Mouse (Mus musculus) adrenal gland, adult 18-20 months (tissue): ENCODE measurements around the gene Slc37a1. TPM values are rescaled to one million over a fixed set of nuclear protein-coding genes. Genes with fewer than 3 reads are reported as not detected.

Source experiments
- DNase-seq, 2 experiments: peaks; one replicate each; pipeline ENCODE4 v3.0.0; 2021 to 2022; ENCODE audit warnings: low spot score in 2 of 2
- total RNA-seq, 2 experiments: library from RNA; stranded (reverse); gene quantifications; 1 replicate in 1 of 2; 2 replicates in 1 of 2; pipeline ENCODE4 v1.2.3; 2021

Slc37a1 gene
- total RNA-seq, 2 experiments from 2014 or later, result 8.9 to 10.4 TPM

DNA sequence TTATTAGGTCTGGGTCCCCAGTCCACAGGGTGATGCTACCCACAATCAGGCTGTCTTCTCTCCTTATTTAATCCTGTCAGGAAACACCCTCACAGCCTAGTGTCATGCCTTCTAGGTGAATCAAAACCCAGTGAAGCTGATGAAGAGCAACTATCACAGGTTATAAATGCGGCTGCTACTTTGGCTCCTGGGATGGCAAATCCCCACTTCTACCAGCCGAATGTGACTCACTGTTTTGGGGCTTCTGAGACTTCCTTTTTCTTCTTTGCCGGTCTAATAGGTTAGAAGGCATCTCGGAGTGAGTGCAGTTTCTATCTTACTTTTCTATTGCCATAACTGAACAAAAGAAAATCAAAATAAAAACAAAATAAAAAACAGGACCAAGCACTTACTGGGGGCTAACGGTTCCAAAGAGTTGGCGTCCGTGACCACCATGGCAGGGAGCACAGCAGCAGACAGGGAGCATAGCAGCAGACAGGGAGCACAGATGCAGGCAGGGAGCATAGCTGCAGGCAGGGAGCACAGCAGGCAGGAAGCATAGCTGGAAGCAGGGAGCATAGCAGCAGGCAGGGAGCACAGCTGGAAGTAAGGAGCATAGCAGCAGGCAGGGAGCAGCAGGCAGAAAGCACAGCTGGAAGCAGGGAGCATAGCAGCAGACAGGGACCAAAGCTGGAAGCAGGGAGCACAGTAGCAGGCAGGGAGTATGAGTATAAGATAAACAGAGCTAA lies 2.6 kb downstream of the Slc37a1 start:
- DNase-seq, result no peak

DNA sequence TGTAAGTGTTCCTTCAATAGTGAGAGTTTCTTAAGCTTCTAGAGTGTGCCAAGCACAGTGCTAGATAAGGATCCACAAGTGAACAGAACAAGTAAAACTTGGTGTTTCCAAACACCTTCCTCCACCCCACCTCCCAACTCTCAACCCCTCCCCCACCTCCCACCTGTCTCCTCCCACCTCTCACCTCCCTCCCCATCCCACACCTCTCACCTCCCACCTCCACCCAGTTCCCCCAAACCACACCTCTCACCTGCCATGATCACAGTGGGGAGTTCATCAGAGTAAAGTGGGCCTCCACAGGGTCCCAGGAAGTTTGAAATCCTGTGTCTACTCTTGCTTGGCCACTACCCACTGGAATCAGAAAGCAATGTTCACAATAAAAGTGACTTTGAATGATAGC lies 3.7 kb downstream of the Slc37a1 start:
- DNase-seq, result no peak

DNA sequence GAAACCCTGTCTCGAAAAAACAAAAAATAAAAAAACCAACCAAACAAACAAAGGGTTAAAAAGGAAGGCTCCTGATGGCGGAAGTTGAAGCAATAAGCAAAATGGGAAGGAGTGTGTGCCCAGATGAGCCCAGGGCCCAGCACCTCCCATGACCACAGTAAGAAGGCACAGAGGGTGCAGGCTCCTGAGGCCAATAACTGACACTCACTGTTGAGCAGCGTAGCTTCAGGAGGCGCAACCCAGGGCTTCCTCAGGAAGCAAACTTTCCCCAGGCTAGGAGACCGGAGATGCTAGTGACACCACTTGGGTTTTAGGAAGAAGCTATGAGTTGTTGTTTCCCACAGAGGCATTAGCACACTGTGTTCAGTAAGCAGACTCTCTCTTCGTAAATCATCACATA lies 4.3 kb downstream of the Slc37a1 start:
- no peak for DNase-seq

DNA sequence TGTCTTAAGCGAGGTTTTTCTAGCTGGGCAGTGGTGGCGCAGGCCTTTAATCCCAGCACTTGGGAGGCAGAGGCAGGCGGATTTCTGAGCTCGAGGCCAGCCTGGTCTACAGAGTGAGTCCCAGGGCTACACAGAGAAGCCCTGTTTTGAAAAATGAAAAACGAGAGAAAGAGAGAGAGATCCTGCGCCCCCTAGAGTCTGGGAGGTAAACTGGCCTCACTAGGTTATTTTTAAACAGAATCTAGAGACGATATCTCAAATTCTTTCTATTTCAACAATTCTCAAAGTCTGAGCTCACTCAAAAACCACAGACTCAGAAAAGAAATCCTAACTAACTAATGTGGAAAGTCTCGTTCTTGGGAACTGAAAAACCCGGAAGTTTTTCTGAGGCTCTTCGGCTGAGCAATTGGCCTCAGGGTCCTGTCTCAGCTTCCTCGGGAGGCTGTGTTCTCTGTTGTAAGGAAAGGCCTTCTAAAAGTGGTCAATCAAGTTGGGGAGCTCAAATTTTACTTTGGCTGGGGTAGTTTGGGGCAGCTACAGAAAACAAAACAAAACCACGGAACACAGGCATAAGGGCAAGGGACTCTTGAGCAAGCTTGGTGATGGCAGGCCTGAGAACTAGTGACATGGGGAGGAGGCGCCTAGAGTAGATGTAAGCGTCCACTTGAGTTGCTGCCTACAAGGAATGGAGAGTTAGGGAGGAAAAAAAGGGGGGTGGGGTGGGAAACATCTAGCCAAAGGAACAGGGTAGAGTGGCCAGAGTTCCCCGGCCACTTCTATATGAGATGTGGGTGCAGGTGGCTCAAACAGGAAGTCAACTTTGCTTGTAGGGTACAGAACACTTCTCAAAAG lies 8.0 kb downstream of the Slc37a1 start:
- DNase-seq, result no peak

DNA sequence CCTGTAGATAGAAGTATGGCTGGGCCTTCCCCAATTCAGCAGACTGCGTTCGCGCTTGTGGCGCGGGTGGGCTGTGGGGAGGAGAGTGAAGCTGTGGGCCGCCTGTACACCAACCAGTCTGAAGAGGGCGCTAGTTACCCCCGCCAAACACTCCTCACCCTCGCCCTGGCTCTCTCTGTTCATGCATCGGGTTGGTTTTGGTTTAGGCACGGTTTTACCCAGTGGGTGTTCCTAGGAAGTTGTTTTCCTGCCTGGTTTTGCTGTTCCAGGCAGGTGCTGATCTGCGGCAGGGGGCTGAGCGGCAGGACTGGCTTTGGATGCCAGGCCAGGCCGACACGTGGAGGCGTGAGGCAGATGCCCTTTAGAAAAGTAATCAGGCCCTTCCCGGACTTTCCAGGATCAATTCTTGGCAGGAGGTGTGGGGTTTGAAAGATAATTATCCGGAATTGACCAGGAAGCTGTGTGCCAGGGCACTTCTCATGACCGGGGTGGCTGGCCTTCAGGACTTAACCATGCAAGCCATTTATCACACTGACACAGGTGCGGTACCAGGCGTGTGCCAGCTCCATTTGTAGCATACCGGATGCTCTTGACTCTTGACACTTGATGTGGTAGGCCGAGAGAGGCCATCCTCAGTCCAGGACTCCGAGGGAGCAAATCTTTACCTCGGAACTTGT lies 8.8 kb downstream of the Slc37a1 start:
- DNase-seq, result peak in 1 of 2 experiments; percentile 55

DNA sequence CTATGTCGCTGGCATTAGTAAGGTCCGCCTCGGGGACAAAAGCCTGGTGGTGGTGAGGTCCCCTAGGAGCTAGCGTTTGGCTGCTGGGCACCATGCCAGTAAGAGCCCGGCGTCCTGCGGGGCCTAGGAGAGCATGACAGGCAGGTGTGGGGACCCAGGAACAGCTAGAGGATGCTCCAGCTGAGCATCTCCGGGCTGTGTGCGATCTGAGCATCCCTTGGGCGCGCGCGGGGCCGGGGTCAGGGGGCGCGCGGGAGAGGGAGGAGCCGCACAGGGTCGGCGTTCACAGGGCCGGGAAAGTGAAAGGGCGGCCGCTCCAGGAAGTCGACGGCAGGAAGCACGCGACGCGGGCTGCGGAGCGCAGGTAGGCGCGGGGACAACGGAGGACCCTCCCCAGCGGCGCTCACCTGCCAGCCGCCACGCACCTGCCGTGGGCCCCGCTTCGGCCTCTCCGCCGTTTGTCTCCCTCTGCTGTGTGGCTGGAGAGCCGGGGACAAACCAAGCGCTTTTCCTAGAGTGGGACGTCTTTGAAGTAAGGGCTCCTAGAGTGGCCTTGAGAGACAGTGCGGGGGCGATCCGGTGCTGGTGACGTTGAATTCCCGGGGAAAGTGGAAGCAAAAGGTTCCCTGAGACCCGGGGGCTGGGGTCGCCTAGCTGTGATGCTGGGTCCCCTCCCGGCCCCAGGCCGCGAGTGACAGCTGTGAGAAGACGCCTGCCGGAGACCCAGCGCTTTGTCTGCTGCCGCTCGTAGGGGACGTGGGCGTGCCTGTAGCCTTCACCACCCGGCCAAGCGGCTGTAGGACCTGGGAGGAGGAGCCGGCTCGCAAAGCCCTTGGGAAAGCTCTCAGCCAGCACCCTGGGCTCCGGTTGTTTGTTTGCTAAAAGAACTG lies 9.5 kb downstream of the Slc37a1 start:
- DNase-seq, result peak; percentile 82 to 84

DNA sequence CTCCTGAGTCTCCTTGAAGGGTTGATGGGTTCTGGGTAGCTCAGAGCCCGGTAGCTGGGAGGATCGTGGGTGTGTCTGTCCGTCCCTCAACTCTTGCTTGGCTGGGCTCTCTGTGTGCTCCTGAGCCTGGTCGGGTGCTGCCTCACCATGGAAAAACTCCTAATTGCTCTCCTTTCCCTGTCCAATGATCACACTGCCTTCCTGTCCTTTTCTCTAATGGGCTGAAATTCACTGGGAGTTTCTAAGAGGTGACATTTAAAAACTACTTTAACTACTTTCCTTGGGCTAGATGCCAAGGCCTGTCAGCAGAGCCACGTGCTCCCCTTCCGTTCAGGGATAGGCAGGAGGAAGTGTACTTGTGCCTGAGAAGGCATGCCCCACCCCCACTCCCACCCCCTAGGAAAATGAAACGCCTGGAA lies 10.9 kb downstream of the Slc37a1 start:
- peak; percentile 57 to 65 for DNase-seq

DNA sequence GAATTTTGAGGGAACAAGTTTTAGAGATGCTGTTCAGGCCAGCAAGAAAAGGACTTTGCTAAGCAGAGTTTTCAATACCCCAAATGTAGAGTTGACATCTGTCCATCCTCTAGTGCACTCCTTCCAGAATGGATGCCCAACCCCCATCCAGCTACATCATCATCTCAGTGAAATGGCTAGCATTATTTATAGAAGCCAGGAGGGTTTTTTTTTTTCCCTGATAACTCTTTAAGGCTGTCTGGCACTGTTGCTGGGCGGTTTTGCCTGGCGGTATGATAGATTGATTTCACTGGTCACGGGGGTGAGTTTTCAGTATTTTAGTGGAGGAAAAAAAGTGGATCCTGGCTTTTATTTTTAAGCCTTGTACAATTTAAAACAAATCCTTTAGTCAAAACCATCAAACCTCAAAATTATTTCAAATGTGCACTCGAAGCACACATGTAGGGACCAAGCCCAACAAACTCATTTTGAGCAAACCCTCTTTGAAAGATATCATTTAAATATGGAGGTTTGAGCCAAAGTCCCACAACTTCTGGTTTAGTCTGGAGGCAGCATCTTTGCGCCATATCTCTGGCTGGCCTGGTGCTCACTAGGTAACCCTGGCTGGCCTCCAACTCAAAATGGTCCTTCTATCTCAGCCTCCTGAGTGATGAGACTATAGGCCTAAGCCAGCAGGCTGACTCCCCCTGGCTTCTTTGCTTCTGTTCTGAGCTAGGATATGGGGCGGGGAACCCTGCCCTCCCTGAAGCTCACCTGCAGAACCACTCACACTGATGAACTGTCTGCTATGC lies 12.0 kb downstream of the Slc37a1 start:
- no peak for DNase-seq

DNA sequence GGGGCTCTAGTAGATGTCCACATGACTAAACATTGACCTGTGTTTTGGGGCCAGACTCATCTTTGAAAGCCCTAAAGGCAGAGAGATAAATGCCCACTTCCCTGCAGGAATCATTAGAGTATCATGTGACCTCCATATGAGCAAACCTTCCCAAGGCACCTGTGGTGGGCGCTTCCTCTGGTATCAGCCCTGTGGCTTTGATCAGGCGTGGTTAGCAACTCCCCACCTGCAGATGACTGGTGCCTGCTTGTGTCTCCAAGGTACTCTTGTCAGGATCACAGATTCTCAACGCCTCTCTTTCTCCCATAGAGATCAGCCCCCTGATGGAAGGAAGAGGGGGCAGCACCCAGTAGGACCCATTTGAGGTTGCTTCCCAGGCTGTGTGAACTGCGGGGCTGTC lies 13.4 kb downstream of the Slc37a1 start:
- no peak for DNase-seq

DNA sequence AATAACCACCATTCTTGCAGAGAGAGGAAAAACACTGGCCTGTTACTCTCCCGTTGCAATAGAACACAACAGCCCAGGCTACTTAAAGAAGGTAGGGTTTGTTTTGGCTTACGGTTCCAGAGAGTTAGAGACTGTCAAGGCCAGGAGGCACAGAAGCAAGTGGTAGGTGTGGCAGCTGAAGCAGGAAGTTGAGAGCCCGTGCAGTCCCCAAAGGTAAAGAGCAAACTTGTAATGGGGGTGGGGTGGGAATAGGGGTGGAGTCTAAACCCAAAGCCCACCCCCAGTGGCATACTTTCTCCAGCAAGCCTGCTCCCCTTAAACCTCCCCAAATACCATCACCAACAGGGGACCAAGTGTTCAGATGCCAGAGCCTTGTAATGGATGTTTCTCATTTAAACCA lies 14.1 kb downstream of the Slc37a1 start:
- DNase-seq, result no peak

DNA sequence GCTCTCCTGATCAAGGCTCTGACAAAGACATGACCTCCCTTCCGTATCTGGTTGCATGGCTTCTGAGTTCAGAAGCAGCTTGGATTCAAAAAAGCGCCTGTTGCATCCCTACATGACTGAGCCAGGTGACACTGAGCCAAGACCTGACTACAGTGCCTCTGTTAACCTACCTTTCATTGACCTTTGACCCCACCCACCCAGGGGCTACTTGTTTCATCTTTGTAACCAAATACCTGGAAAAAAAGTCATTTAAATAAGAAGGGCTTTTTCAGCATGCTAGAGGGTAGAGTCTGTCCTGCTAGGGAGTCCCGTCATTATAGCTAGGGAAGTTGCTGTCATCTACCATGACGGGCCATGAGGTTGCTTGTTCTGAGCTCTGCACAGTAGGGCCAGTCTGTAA lies 16.8 kb downstream of the Slc37a1 start:
- no peak for DNase-seq

DNA sequence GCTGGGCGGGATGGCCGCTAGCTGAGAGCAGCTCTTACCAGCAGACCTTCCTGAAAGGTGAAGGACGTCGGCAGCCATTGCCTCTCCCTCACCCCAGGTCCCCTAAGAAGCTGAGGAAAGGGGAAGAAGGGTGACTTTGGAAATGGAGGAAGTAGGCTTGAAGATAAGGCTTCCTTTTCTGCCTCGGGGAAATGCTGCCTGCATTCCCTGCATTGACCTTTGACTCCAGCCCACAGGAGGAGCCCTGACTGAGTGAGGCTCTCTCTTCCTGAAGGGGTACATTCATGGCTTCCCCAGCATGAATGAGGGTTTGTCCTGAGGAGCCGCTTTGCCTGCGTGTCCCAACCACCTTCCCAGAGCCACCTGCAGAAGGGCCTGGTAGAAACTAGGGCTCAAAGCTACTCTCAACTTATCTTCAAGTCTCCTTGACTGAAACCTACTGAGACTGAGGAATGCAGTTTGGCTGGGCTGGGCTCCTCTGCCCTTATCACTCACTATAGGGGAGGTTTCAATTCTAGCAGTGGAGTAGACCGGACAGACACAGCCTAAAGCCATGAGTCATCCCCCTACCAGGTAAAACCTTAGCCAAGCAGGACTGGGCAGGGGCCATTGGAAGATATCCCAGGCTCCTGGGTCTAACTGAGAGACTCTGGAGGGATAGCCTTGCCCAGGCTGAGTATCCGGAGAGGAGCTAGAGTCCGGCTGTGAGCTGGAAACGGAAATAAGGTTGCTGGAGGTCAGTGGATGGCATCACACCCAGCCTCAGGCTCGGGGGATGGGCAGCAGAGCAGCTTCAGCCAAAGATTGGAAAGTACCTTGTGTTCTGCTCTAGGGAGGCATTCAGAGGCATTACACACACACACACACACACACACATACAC lies 18.5 kb downstream of the Slc37a1 start:
- peak; percentile 58 to 61 for DNase-seq

DNA sequence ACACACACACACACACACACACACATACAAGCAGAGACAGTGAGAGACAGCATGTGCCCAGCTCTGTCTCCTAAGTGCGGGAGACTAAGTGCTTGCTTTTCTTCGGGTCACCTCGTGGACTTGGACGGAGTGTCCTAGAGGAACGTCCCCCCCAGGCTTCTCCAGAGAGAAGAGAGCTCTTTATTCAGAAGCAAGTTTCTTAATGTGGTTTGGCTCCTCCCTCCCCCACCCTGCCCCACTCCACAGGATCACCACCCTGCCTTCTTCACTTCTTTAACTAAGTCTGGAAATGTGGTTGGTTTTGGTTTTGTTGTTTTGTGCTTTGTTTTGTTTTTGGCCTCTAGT lies 19.2 kb downstream of the Slc37a1 start:
- DNase-seq, result no peak

DNA sequence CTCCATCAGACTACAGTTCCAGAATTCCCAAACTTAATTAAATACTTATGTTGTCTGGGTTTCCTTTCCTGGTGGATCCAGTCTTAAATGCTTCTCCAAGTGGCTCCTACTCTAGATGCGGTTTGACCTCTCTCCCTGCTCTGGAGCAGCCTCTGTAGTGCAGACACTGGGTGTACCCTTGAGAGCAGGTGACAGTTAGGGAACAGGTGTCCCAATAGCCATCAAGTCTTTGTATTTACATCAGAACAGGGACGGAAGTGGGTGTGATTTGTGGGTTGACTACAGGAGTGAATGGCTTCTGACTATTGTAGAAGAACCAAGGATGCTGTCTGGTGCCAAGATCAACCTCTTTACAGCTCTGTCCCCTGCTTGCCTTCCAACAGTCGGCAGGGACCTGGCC lies 21.2 kb downstream of the Slc37a1 start:
- DNase-seq, result no peak

DNA sequence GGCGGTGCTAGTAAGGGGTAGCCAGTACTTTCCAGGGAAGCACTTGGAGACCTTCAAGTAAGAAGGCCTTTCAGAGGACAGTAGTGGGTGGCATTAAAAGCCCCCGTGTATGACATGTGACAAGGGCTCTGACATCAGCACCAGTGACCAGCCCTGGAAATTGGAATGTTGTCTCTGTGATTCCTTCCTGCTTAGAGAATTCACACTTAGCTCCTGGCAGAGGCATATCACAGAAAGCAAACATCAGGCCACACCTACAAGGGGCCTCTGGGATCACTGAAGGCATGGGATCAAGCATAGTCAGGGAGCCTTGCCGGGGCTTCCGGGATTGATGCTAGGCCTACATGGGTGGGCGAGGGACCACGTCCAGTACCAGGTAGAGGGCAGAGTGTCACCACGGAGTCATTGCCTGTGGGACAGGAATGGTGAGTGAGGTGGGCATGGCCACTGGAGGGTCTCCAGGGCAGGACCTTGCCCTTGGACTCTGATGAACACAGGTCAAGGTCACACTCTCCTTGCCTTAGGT lies 21.8 kb downstream of the Slc37a1 start:
- DNase-seq, result no peak

DNA sequence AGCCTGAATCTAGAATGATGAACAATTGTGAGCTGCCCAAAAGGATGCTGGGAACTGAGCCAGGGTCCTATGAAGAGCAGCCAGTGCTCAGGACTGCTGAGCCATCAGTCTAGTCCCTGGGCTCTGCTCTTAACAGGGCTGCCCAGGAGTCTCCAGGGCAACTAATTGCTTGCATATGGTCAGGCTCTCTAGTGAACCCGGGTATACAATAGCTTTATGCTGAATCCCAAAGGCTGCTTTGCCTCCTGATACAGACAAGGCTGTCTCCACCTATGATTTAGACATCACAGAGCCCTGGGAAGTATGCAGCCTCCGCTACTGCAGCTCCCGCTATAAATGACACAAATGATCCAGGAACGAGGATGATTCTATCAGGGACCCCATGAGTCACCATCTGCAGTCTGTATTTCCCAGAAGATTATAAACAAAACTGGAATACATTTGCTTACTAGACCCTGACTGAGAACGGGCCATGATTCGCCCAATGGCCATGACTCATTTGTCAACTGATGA lies 22.7 kb downstream of the Slc37a1 start:
- no peak for DNase-seq

DNA sequence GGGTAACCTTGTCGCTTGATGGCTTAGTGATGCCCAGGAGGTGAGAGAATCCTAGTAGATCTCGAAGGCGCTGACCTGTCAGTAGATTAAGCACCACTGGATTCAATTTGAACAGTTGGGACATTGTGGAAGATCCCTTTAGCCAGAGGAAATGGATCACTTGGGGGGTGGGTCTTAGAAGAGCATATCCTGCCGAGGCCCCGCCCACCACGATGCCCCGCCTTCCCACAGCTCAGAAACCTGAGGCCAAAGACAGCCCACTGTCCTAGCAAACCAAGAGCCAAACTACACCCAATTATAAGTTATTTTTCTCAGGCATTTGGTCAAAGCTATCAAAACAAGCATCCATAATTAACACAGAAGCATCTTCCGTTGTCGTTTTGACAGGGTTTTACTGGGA lies 24.5 kb downstream of the Slc37a1 start:
- DNase-seq, result no peak

DNA sequence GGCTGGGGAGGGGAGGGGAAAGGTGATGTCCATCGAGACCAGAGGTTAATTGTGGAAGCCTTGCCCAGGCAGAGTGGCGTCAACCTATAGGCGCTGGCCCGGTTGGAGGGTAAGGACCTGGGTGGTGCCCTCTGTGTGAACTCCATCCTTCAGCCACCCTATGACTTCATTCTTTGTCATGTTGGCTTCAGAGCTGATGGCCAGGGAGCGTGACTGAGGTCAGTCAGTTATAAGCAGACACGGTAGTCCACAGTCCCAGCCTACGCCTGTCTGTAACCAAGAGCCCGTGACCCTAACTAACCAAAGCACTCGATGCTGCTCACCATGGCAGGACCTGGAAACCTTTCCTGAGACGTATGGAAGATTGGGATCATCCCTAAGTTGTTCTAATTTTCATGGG lies 26.1 kb downstream of the Slc37a1 start:
- no peak for DNase-seq
